Mouse (Mus musculus) kidney, postnatal 0 days (tissue): ENCODE data around the gene Sik1. TPM values are rescaled to one million over a fixed set of nuclear protein-coding genes. Genes with fewer than 3 reads are reported as not detected.

ENCODE experiments used
- ATAC-seq: fragments of 200-750 bp; cut with Nextera tagmentation; replicated peaks from 2 replicates; pipeline ENCODE4 v1.8.0; 2017; ENCODE audit warnings: low read depth, moderate number of reproducible peaks, moderate TSS enrichment, moderate library complexity; ENCODE audit not compliant: low FRiP score
- DNase-seq: peaks from one replicate; pipeline ENCODE4 v3.0.0-alpha.2; 2016; ENCODE audit warnings: low spot score
- H3K27ac ChIP-seq: fragments of 300-500 bp; sonication (generic); 2 replicates; pipeline ENCODE4 v1.5.1; 2014; ENCODE audit warnings: mild to moderate bottlenecking
- H3K27me3 ChIP-seq: fragments of 300-500 bp; sonication (generic); 2 replicates; pipeline ENCODE4 v1.6.1; 2014; ENCODE audit warnings: low read length, mixed read lengths; ENCODE audit not compliant: insufficient read depth
- H3K36me3 ChIP-seq: fragments of 300-500 bp; sonication (generic); 2 replicates; pipeline ENCODE4 v1.6.1; 2014; ENCODE audit warnings: low read length, mixed read lengths; ENCODE audit not compliant: insufficient read depth
- H3K4me1 ChIP-seq: fragments of 300-500 bp; sonication (generic); replicated peaks from 2 replicates; pipeline ENCODE4 v1.6.1; 2014; ENCODE audit warnings: antibody characterized with exemption, low read length, mixed read lengths; ENCODE audit not compliant: insufficient read depth
- H3K4me2 ChIP-seq: fragments of 300-500 bp; sonication (generic); 2 replicates; pipeline ENCODE4 v1.6.1; 2014; ENCODE audit warnings: mild to moderate bottlenecking, low read length, moderate library complexity, mixed read lengths
- H3K4me3 ChIP-seq: fragments of 300-500 bp; sonication (generic); replicated peaks from 2 replicates; pipeline ENCODE4 v1.5.1; 2014; ENCODE audit warnings: low read depth, low read length
- H3K9ac ChIP-seq: fragments of 300-500 bp; sonication (generic); 2 replicates; pipeline ENCODE4 v1.6.1; 2014; ENCODE audit warnings: low read depth, low read length
- H3K9me3 ChIP-seq: fragments of 300-500 bp; sonication (generic); replicated peaks from 2 replicates; pipeline ENCODE4 v1.6.1; 2016; ENCODE audit warnings: low read length, inconsistent platforms, mixed read lengths
- CTCF ChIP-seq: IDR thresholded peaks from 2 replicates; pipeline ENCODE4 v1.5.1; 2016; ENCODE audit warnings: antibody characterized with exemption, low read depth, mild to moderate bottlenecking, moderate library complexity
- WGBS: fragments of 180-500 bp; shearing (Covaris S2); extraction: QIAGEN DNeasy Blood & Tissue Kit; methylation state at CpG from one replicate; pipeline ENCODE4 v1.1.7; 2014; 5-methylcytosine and 5-hydroxymethylcytosine counted together
- polyA plus RNA-seq: library from polyadenylated mRNA; unstranded; fragments of >200 nt; fragmentation: Nextera tagmentation; extraction: Ambion mirVana; gene quantifications from 2 replicates; pipeline ENCODE4 v1.2.1, GENCODE M21; 2015

Sik1 gene
- polyA plus RNA-seq, 1 experiment from 2014 or later = 17.2 TPM

DNA sequence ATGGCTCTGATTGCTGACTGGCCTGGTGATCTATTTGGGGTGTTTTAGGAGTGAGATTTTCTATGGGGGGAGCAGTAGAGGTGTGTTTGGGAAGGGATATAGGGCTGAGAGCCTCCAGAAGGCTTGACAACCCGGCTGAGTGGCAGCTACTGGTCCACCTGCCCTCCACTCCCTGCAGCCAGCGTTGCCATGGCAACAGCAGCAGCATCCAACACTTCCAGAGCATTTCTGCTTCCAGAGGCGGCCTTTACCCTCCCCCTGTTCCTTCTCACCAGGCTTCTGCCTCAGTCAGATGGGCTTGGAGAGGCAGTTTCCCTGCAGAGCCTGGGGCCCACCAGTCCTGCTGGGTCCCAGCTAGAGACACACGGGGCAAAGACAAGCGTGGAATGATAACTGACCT, 38.4 kb downstream of the Sik1 start:
- Histone ChIP-seq H3K4me1 (peaks cover 10% of the 10 kb centered on the region; the same call in 1 of the 2 replicates), H3K9ac (no peak overlapping the region), H3K27ac (no peak overlapping the region), H3K9me3 (no peaks in the 10 kb centered on the region), H3K4me2 (no peak overlapping the region), H3K4me3 (no peak overlapping the region), H3K27me3 (no peaks in the 10 kb centered on the region), H3K36me3 (no peaks in the 10 kb centered on the region)
- DNase-seq (no peak), ATAC-seq (no peak)
- 64% methylated on average over 5 of the region's 5 CpGs for WGBS
- no peak for TF ChIP-seq CTCF

DNA sequence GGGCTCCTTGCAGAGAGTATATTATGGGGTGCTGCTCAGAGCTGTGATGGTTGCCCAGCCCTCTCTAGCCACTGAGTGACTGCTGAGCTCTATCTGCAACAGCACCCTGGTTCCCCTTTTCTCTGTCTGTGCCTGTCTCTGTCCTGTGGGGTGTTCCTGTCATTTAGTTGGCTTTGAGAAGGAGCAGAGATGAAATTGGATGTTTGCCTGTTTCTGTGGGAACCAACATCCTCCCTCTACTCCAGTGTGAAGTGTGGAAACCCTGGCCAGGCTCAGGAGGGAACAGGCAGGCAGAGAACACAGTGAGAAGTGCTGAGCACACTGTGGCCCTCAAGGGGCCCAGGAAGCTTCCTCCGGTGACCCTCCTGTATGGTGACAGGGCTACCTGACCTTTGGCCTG, 40.8 kb downstream of the Sik1 start:
- H3K4me2 ChIP-seq = no peak overlapping the region
- ATAC-seq (no peak), DNase-seq (no peak)
- H3K4me1 ChIP-seq = no peaks in the 10 kb centered on the region
- H3K9ac ChIP-seq = no peak overlapping the region
- TF ChIP-seq CTCF = no peak
- H3K27ac ChIP-seq = no peak overlapping the region
- H3K4me3 ChIP-seq = no peak overlapping the region
- H3K9me3 ChIP-seq = no peaks in the 10 kb centered on the region
- no peaks in the 10 kb centered on the region for H3K27me3 ChIP-seq
- no peaks in the 10 kb centered on the region for H3K36me3 ChIP-seq
- WGBS = 62% methylated on average over 1 of the region's 1 CpGs

DNA sequence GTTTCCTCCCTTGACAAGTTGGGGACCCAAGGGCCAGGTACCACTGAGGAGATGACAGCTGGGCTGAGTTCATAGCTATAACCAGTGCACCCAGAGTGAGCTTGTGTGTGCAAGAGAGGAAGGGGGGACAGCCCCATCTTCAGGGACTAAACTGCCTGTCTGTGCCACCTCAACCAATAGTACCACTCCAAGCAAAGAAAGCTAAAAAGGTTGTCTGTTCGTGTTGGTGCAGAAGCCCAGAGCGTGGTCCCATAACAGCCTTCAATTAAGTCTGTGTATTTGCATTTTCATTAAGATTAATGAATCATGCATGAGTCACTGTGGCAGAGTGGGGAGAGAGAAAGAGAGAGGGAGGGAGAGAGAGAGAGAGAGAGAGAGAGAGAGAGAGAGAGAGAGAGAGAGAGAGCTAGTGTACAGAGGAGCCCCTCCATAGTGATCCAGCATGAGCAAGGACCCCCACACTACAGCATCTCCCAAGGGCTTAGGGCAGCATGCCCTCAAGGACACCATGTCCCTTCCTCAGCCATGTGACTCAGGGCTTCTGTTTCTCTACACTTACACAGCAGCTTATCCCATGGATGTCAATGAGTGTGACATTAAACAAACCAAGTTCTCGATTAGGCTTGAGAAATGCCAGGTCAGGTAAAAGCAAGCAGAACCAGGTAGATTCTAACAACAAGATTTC, 41.5 kb downstream of the Sik1 start:
- 66% methylated on average over 3 of the region's 3 CpGs for WGBS
- Histone ChIP-seq H3K36me3 (no peaks in the 10 kb centered on the region), H3K27ac (no peak overlapping the region), H3K4me2 (no peak overlapping the region), H3K4me3 (no peak overlapping the region), H3K27me3 (no peaks in the 10 kb centered on the region), H3K9ac (no peak overlapping the region), H3K9me3 (no peaks in the 10 kb centered on the region), H3K4me1 (no peaks in the 10 kb centered on the region)
- ATAC-seq (no peak), DNase-seq (no peak)
- TF ChIP-seq CTCF = no peak

DNA sequence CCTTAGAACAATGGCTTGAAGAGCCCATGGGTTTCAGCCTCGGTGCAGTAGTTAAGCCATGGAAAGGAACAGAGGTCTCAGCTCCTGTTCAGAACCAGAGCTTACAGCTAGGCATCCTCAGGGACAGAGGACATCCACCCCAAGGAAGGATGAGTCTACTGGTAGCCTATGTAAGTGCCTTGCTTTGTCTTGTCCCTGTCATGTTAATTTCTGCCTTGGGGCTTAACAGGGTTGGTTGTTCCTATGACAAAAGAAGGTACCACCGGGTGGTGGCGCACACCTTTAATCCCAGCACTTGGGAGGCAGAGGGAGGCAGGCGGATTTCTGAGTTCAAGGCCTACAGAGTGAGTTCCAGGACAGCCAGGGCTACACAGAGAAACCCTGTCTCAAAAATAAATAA, 44.3 kb downstream of the Sik1 start:
- no peak overlapping the region for H3K4me2 ChIP-seq
- no peak overlapping the region for H3K27ac ChIP-seq
- no peaks in the 10 kb centered on the region for H3K9me3 ChIP-seq
- no peak overlapping the region for H3K9ac ChIP-seq
- no peaks in the 10 kb centered on the region for H3K27me3 ChIP-seq
- TF ChIP-seq CTCF = no peak
- no peaks in the 10 kb centered on the region for H3K4me1 ChIP-seq
- ATAC-seq (no peak), DNase-seq (no peak)
- WGBS = 58% methylated on average over 4 of the region's 4 CpGs
- H3K4me3 ChIP-seq = no peak overlapping the region
- H3K36me3 ChIP-seq = no peaks in the 10 kb centered on the region

DNA sequence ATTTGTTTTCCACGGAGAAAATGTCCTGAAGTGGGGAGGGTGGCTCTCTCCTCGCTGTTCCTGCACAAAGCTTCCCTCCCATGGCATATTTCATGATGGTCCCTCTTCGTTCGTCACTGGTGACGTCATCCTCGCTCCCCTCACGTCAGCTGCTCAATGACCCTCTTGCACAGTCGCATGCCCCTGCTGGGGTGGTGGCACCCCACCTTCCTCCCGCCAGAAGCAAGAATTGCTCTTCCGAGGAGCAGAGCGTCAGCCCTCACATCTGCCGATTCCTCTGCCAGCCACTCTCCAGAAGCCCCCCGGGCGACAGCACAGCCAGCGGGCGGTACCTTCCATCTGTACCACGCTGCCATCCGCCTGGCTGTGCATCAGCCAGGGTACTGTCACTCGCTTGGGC, 45.7 kb downstream of the Sik1 start:
- ATAC-seq = no peak
- no peaks in the 10 kb centered on the region for H3K27me3 ChIP-seq
- no peak for TF ChIP-seq CTCF
- no peak overlapping the region for H3K4me2 ChIP-seq
- no peak overlapping the region for H3K9ac ChIP-seq
- H3K27ac ChIP-seq = no peak overlapping the region
- H3K4me1 ChIP-seq = no peaks in the 10 kb centered on the region
- DNase-seq = no peak
- WGBS = 60% methylated on average over 19 of the region's 19 CpGs
- H3K36me3 ChIP-seq = no peaks in the 10 kb centered on the region
- H3K4me3 ChIP-seq = no peak overlapping the region
- H3K9me3 ChIP-seq = no peaks in the 10 kb centered on the region

DNA sequence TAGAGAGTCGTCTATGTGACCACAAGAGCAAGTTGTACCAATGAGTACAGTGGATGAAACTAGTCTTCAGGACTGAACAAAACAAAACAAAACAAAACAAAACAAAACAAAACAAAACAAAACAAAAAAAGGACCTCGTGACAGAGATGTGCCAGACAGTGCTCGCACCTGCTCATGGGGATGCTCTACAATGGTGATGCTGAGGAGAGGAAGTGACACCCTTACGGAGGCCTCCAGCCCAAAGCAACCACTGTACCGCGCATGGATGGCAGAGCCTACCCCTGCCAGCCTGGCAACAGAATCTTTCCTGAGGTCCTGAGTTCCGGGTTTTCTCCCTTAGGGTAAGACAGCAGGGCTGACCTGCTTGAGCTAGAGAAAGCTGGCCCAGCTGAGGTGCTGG, 46.5 kb downstream of the Sik1 start:
- no peak overlapping the region for H3K27ac ChIP-seq
- WGBS = 93% methylated on average over 7 of the region's 7 CpGs
- H3K4me1 ChIP-seq = no peaks in the 10 kb centered on the region
- H3K9me3 ChIP-seq = no peaks in the 10 kb centered on the region
- no peak overlapping the region for H3K4me2 ChIP-seq
- no peak overlapping the region for H3K9ac ChIP-seq
- no peak for DNase-seq
- TF ChIP-seq CTCF = no peak
- H3K4me3 ChIP-seq = no peak overlapping the region
- no peaks in the 10 kb centered on the region for H3K36me3 ChIP-seq
- ATAC-seq = no peak
- no peaks in the 10 kb centered on the region for H3K27me3 ChIP-seq
